Mouse (Mus musculus): ENCODE results near the gene Ccni.

Gene Ccni

DNA sequence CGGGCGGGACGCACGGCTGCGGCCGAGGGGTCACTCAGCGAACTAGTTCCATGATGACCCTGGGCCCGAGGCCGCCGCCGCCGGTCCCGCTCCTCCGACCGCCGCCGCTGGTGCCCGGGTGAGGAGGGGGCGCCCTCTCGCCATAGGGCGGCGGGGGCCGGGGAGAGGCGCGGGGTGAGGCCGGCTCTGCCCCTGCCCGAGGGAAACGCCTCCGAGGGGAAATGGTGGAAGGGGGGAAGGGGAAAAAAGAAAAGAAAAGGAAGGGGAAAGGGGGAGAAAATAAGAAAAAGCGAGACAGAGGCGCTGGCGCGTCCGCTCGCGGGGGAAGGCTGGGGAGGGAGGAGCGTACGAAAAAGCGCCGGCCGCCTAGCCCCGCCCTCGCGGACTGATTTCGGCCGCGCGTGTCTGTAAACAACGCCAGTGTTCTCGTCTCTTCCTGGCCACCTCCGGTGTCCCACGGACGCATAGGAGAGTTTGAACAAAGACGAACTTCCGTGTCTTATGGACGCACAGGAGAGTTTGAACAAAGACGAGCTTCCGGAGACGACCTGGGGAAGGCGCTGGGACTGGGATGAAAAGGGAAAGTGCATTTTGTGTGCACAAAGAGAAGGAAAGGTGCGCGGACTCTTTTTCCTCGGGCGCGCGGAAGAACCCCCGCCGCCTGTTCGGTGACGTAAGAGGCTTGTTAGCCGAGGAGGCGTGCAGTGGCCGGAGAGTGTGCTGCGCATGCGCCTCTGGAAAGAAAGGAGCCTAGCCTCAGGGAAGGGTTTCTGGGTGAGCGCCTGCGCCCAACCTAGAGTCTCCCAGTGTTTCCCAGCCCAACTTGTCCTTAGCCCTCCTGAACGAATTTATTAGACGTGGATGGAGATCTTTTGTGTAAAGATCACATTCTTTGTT, at the start of gene Ccni, which contains the start of gene 2010109A12Rik:
TSS of gene Ccni (minus strand) at position 387 of the 897 bp plus-strand sequence.
TSS of gene 2010109A12Rik (plus strand) at position 410 of the 897 bp plus-strand sequence.
- peak; percentile 94 to 95 for DNase-seq (ENCODE audit: low spot score in 2 of 2)

DNA sequence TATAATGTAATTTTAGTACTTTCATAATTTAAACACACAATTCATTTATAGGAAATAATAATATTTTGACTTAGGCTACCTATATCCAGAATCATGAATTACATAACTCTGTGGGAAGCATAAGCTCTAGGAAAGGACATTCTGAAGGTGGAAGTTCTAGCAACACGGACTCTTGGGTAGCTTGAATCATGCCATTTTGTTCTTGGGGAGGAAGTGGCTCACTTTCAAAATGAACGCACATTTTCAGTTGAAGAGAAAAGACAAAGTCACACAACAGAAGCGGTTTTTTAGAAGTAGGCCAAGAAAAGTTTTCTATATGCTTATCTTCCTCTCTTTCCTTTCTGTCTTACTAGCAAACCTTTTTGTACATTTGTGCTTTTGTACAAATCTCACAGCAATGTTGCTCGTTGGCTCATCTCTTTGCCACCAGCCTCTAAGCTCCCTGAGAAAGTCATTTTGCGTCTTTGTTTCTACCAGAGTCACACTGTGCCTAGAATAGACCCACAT, 49.5 kb upstream of the Ccni start:
- no peak for DNase-seq (ENCODE audit: low spot score in 2 of 2)

DNA sequence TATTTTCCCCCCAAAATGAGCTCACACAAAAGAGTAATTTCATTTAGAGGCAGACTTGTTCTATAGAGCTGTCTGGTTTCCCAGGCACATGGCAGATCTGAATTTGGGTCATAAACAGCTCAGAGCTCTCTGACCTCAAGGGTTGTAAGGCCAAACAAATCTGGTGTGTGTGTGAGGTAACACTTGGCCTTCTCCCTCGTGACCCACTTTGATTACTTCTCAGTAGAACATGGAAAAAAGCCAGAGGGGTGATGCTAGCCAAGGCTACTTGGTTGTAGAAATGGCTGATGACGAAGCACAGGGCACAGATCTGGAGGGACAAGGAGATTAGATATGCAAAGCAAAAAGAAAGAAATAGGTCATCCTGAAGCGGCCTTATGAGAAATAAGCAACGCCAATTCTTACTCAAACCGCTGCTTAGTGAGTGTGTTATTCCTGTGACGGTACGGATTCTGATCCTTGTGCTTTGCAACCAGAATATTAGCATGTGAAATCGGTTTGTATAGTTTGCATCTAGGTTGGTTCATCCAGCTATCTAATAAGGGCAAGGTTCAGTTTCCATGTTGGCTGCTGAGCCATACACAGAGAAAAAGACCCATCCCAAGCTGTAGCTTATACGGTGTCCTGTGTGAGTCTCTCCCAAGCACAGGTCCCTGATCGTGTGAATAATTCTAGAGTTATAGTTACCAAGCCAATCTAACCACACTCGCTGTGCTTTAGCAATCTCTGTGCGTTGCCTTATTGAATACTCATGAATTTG, 44.9 kb upstream of the Ccni start:
- no peak for DNase-seq (ENCODE audit: low spot score in 2 of 2)

GRCm38 (mm10) chr5:93249940-93250578, 43.8 kb upstream of the Ccni start:
- no peak for DNase-seq (ENCODE audit: low spot score in 2 of 2)

DNA sequence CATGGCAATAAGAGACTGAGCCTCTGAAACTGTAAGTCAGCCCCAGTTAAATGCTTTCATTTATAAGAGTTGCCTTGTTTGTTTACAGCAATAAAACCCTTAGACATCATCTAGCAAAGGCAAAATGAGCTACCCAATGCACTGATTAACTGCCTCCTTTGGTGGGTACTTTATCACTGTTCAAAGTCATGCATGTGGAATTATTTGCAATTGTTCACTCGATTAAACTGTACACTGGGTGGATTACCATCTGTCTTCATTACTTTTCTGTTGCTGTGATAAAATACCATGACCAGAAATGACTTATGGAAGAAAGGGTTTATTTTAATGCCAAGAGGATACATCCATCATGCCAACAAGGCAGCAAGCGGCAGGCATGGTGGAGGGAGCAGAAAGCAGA, 39.0 kb upstream of the Ccni start:
- no peak for DNase-seq (ENCODE audit: low spot score in 2 of 2)

DNA sequence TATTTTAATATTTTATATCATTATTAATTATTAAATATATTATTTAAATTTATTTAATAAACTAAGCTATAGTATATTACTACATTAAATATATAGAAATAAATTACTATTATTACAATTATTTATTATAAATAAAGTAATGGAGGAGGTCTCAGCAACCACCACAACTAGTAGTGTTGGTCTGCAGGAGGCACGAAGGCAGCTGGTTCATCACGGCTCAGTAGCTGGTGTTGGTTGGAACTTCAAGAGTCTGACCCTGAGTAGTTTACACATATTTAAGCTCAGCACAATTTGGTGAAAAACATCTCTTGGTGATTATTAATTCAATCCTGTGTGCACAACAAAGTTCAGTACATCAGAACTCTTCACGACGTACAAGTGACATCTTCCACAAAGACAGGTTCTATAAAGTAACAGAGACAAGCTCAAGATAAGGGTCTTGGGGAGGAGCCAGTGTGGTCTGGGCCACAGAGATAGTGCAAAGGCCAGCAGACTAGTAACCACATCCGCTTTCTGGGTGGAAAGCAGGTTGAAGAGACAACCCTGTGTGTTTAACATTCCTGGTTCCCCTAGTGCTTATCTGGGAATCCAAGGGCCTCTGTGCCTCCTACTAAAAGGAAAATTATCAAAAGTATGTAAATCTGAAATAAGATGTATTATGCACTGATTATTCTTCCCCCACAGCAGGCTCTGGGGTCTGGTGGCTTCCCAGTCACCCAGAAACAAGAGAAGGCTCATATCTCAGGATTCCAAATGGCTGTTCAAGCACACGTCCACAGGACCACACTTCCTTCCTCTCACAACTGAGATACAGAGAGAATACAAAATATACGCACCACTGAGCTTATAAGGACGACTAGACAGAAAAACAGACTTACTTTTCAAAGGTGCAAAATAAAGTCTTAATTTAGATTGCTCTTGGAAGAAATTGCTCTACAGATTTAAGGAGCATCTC, 33.6 kb upstream of the Ccni start:
- DNase-seq (ENCODE audit: low spot score in 2 of 2): peak in 1 of 2 experiments; percentile 27

DNA sequence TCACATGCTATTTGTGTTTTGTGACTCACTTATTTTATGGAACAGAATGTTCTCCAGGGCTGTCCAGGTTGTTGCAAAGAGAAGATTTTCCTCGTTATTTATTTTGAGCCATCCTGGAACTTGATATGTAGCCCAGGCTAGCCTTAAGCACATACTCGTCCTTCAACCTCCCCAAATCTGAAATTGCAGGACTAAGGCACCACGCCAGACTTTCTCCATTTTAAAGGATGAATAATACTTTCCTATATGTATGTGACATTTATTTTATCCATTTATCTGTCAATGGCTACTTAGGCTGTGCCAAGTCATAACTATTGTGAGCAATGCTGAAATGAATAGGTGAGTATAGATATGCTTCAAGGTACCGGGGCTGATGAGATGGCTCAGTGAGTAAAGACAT, 30.2 kb upstream of the Ccni start:
- DNase-seq (ENCODE audit: low spot score in 2 of 2): no peak

DNA sequence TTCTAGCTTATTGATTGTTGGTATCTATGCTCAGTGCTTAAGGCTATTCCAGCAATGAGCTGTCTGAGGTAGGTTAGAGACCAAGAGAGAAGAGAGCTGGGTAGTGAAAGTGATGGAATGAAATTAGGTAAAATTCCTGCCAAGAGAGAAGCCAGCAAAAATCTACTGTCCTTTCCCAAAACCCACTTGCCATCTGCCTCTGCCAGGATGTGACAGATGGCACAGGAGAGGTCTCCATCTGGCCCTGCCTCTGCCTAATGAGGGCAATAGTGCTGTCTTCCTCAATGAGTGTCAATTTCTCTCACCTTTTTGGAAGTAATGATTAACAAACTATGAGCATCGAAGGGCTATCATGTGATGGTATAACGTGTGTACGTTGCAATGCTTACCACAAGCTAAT, 29.6 kb upstream of the Ccni start:
- no peak for DNase-seq (ENCODE audit: low spot score in 2 of 2)

DNA sequence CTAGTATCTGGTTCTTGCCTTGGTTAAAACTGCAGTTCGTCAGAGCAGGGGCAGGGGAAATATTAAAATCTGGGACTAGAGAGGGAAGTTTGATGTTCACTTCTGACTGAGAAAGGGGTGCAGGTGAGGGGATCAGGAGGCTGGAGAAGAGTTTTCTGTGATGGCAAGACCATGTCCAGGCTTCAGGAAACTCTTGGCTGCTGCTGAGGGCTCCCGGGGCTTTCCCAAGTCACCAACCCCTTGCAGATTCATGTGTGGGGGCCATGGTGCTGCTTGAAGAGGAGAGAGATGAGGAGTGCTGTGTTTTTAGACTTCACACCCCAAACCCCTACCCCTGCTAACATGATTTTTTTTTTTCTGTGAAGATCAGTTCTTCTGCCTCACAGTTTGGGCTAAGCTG, 28.3 kb upstream of the Ccni start:
- DNase-seq (ENCODE audit: low spot score in 2 of 2): no peak

DNA sequence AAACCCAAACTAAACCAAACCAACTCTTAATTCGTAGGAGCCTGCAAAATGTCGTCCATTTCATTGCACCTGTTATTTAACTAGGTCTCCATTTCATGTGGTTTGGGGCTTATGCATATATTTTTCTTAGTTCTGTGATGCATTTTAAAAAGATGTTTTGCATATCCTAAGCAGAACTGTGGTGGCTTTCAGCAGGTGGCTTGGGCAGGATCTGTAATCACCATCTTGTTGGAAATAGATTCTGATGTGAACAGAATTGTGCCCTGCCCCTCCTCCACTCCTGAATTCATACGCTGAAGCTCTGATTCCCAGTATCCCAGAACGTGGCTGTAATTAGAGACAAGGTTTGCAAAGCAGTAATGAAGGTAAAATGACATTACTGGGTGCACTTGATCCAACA, 27.8 kb upstream of the Ccni start:
- DNase-seq (ENCODE audit: low spot score in 2 of 2): no peak

GRCm38 (mm10) chr5:93232838-93233237, 26.5 kb upstream of the Ccni start:
- DNase-seq (ENCODE audit: low spot score in 2 of 2): no peak

- DNase-seq (ENCODE audit: low spot score in 2 of 2): no peak
These were observed 25.4 kb upstream of the Ccni start for GRCm38 (mm10) chr5:93231721-93232120.

GRCm38 (mm10) chr5:93229527-93229926, 23.2 kb upstream of the Ccni start:
- DNase-seq (ENCODE audit: low spot score in 2 of 2): no peak

DNA sequence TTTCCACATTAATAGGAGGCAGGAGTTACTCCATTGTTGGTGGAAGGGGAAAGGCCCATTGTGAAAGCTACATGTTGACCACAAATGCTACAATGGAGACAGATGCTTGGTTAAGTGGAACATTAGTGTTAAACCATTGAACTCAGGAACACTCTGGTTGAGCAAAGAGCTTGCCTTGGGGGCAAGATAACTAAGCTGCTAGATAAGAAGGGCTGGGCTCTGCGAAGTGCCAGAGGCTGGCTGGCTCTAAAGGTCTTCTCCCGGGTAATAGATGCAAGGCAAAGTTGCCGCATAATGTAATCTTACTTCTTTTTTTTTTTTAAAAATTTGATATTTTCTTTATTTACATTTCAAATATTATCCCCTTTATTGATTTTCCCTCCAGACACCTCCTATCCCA, 20.9 kb upstream of the Ccni start:
- no peak for DNase-seq (ENCODE audit: low spot score in 2 of 2)

DNA sequence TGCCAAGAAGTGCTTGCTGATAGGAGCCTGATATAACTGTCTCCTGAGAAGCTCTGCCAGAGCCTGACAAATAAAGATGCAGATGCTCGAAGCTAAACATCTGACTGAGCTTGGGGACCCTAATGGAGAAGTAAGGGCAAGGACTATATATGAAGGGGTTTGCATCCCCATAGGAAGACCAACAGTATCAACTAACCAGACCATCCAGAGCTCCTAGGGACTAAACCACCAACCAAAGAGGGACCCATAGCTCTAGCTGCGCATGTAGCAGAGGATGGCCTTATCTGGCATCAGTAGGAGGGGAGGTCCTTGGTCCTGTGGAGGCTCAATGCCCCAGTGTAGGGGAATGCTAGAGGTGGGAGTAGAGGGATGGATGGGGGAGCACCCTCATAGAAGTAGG, 18.3 kb upstream of the Ccni start:
- DNase-seq (ENCODE audit: low spot score in 2 of 2): no peak

DNA sequence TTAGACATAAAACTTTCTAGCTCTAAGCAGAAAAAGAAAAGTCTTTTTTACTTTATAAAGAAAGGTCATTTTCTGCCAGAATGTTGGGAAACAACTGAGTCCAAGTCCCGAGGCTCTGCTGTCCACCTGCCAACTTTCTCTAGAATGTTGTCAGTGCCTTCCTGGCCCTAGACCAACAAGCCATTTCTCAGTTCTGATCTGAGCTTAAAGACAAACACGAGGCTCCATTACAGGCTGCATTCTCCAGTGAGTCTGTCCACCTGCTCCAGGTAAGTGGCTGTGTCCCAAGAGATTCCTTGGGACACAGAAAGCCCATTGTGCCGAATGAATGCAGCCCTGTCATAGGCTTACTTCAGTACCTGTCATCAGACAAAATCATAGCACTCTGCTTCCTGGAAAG, 15.4 kb upstream of the Ccni start:
- DNase-seq (ENCODE audit: low spot score in 2 of 2): no peak

DNA sequence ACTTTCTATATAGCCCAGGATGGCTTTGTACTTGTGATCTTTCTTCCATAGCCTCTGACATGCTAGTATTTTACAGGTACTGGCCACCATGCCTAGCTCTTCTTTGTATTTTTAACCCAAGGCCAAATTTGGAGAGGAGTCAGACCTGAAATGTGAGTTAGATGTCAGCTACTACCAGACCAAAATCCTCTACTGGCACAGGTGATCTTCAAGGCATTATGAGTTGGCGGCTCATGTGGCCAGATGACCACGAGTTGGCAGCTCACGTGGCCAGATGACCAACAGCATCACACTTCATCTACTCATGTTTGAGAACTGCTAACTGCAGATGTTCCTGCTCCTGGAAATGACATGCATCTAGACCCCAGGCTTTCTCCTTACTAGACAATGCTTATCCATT, 12.1 kb upstream of the Ccni start:
- no peak for DNase-seq (ENCODE audit: low spot score in 2 of 2)

DNA sequence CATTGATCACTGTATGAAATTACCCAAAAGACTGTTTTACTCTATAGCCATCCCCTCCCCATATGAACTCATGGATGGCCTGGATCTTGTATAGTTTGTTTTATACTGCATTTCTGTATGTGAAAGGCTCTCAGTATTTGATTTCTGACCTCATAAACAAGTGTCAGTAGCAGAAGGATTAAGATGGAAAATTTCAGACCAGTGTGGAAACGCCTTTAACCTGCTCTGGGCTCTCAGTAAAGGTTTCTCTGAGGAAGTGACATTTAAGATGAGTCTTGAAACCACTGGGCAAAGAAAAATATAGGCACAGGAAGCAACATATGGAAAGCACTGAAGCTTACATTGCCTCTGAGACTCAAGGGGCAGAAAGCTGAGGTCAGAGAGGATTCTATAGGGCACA, 1.3 kb upstream of the Ccni start:
- DNase-seq (ENCODE audit: low spot score in 2 of 2): no peak

DNA sequence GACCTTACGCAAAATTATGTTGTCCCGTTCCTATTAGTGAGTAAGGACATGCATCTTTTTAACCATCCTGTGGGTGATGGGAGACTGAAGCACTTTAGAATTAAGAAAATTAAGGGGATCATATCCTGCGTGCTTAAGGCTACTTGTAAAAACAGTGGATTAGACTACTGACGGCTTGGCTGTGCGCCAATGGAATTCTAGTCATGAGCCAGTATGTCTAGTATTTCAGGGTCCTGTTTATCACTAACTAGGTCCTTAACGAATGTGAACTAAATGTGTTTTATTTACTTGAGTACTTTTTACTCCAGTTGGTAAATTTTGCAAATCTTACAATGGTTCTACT, 682 bp upstream of the Ccni start:
- DNase-seq (ENCODE audit: low spot score in 2 of 2): peak in 1 of 2 experiments; percentile 15

GRCm38 (mm10) chr5:93205371-93206108, 755 bp downstream of the Ccni start:
- peak; percentile 71 to 80 for DNase-seq (ENCODE audit: low spot score in 2 of 2)

Measured in thymus, postnatal 10 days (tissue).